Mouse (Mus musculus): ENCODE measurements at regions not wholly inside any gene's neighbourhood (a gene's known extent, or its start where the extent isn't known, plus 50 kb on each side); places are given as distances from the start of the nearest gene placed in this dataset.
A peak's percentile ranks its signal among the peaks of the same experiment; 100 is the strongest.
"Not testable (repeated sequence)": the region's sequence is repeated elsewhere in the genome, so short reads cannot be mapped to it uniquely, and the experiment has no call there.

- WGBS, result 86% methylated on average over 7 of the region's 7 CpGs
- ATAC-seq; H3K4me1 ChIP-seq (replicated peaks); H3K9me3 ChIP-seq; H3K27ac ChIP-seq; H3K9ac ChIP-seq; H3K27me3 ChIP-seq (replicated peaks); H3K4me2 ChIP-seq (replicated peaks); H3K36me3 ChIP-seq; H3K4me3 ChIP-seq (replicated peaks): not testable (repeated sequence)
Measured at GRCm38 (mm10) chr10:103507051-103507450, 139.5 kb downstream of the Slc6a15 start.

- no peak for ATAC-seq
- Histone ChIP-seq H3K4me1 (replicated peaks) (no peaks in the 10 kb centered on the region), H3K36me3 (no peaks in the 10 kb centered on the region), H3K9ac (no peak overlapping the region), H3K4me3 (replicated peaks) (no peak overlapping the region), H3K4me2 (replicated peaks) (no peak overlapping the region), H3K27me3 (replicated peaks) (no peaks in the 10 kb centered on the region), H3K9me3 (no peaks in the 10 kb centered on the region), H3K27ac (no peak overlapping the region)
- 84% methylated on average over 2 of the region's 2 CpGs for WGBS
Measured at GRCm38 (mm10) chr10:103544502-103544901, 176.9 kb downstream of the Slc6a15 start.

GRCm38 (mm10) chr10:103549510-103549909 is 181.9 kb downstream of the Slc6a15 start:
- 76% methylated on average over 2 of the region's 2 CpGs for WGBS
- no peak overlapping the region for H3K4me2 ChIP-seq (replicated peaks)
- no peak overlapping the region for H3K9ac ChIP-seq
- ATAC-seq, result no peak
- no peak overlapping the region for H3K4me3 ChIP-seq (replicated peaks)
- H3K36me3 ChIP-seq, result no peaks in the 10 kb centered on the region
- no peaks in the 10 kb centered on the region for H3K9me3 ChIP-seq
- H3K4me1 ChIP-seq (replicated peaks), result no peaks in the 10 kb centered on the region
- H3K27me3 ChIP-seq (replicated peaks), result no peaks in the 10 kb centered on the region
- H3K27ac ChIP-seq, result no peak overlapping the region

- no peaks in the 10 kb centered on the region for H3K9me3 ChIP-seq
- H3K27ac ChIP-seq, result no peak overlapping the region
- H3K4me2 ChIP-seq (replicated peaks), result no peak overlapping the region
- H3K27me3 ChIP-seq (replicated peaks), result no peaks in the 10 kb centered on the region
- ATAC-seq, result no peak
- H3K4me3 ChIP-seq (replicated peaks), result no peak overlapping the region
- no peaks in the 10 kb centered on the region for H3K36me3 ChIP-seq
- 62% methylated on average over 3 of the region's 3 CpGs for WGBS
- no peaks in the 10 kb centered on the region for H3K4me1 ChIP-seq (replicated peaks)
- no peak overlapping the region for H3K9ac ChIP-seq
Measured at GRCm38 (mm10) chr10:103585097-103585496, 217.5 kb downstream of the Slc6a15 start.

GRCm38 (mm10) chr10:103585504-103585903 is 217.9 kb downstream of the Slc6a15 start:
- Histone ChIP-seq H3K36me3 (no peaks in the 10 kb centered on the region), H3K27ac (no peak overlapping the region), H3K4me2 (replicated peaks) (no peak overlapping the region), H3K9ac (no peak overlapping the region), H3K4me1 (replicated peaks) (no peaks in the 10 kb centered on the region), H3K4me3 (replicated peaks) (no peak overlapping the region), H3K9me3 (no peaks in the 10 kb centered on the region), H3K27me3 (replicated peaks) (no peaks in the 10 kb centered on the region)
- ATAC-seq, result no peak
- WGBS, result 89% methylated on average over 2 of the region's 2 CpGs

GRCm38 (mm10) chr10:103591985-103592384 is 224.4 kb downstream of the Slc6a15 start:
- WGBS, result 91% methylated on average over 2 of the region's 2 CpGs
- Histone ChIP-seq H3K9ac (no peak overlapping the region), H3K4me2 (replicated peaks) (no peak overlapping the region), H3K27me3 (replicated peaks) (no peaks in the 10 kb centered on the region), H3K36me3 (no peaks in the 10 kb centered on the region), H3K4me1 (replicated peaks) (no peaks in the 10 kb centered on the region), H3K4me3 (replicated peaks) (no peak overlapping the region), H3K9me3 (no peaks in the 10 kb centered on the region), H3K27ac (no peak overlapping the region)
- no peak for ATAC-seq

GRCm38 (mm10) chr10:103641162-103641561 is 273.6 kb downstream of the Slc6a15 start:
- Histone ChIP-seq H3K27ac (no peak overlapping the region), H3K9me3 (no peaks in the 10 kb centered on the region), H3K36me3 (no peaks in the 10 kb centered on the region), H3K4me1 (replicated peaks) (no peaks in the 10 kb centered on the region), H3K27me3 (replicated peaks) (no peaks in the 10 kb centered on the region), H3K4me3 (replicated peaks) (no peak overlapping the region), H3K9ac (no peak overlapping the region), H3K4me2 (replicated peaks) (no peak overlapping the region)
- 49% methylated on average over 2 of the region's 2 CpGs for WGBS
- ATAC-seq, result peak; percentile 78

GRCm38 (mm10) chr10:103649848-103650247 is 282.3 kb downstream of the Slc6a15 start:
- no peak for ATAC-seq
- H3K36me3 ChIP-seq, result no peaks in the 10 kb centered on the region
- no peaks in the 10 kb centered on the region for H3K27me3 ChIP-seq (replicated peaks)
- H3K9ac ChIP-seq, result no peak overlapping the region
- no peak overlapping the region for H3K4me3 ChIP-seq (replicated peaks)
- H3K27ac ChIP-seq, result no peak overlapping the region
- no peak overlapping the region for H3K4me2 ChIP-seq (replicated peaks)
- WGBS, result 77% methylated on average over 3 of the region's 3 CpGs
- no peaks in the 10 kb centered on the region for H3K9me3 ChIP-seq
- no peaks in the 10 kb centered on the region for H3K4me1 ChIP-seq (replicated peaks)

GRCm38 (mm10) chr10:103673081-103673480 is 305.5 kb downstream of the Slc6a15 start:
- no peaks in the 10 kb centered on the region for H3K27me3 ChIP-seq (replicated peaks)
- H3K4me1 ChIP-seq (replicated peaks), result no peaks in the 10 kb centered on the region
- no peak overlapping the region for H3K27ac ChIP-seq
- ATAC-seq, result no peak
- no peak overlapping the region for H3K4me3 ChIP-seq (replicated peaks)
- H3K36me3 ChIP-seq, result no peaks in the 10 kb centered on the region
- WGBS, result 79% methylated on average over 3 of the region's 3 CpGs
- H3K9me3 ChIP-seq, result no peaks in the 10 kb centered on the region
- no peak overlapping the region for H3K4me2 ChIP-seq (replicated peaks)
- no peak overlapping the region for H3K9ac ChIP-seq

- Histone ChIP-seq H3K4me2 (replicated peaks) (no peak overlapping the region), H3K4me1 (replicated peaks) (no peaks in the 10 kb centered on the region), H3K9me3 (no peaks in the 10 kb centered on the region), H3K36me3 (no peaks in the 10 kb centered on the region), H3K4me3 (replicated peaks) (no peak overlapping the region), H3K27ac (no peak overlapping the region), H3K27me3 (replicated peaks) (no peaks in the 10 kb centered on the region), H3K9ac (no peak overlapping the region)
- no peak for ATAC-seq
- WGBS, result 80% methylated on average over 3 of the region's 3 CpGs
Measured at GRCm38 (mm10) chr10:103673765-103674164, 306.2 kb downstream of the Slc6a15 start.

GRCm38 (mm10) chr10:103692682-103693081 is 325.1 kb downstream of the Slc6a15 start:
- ATAC-seq, result no peak
- Histone ChIP-seq H3K27me3 (replicated peaks) (no peaks in the 10 kb centered on the region), H3K36me3 (no peaks in the 10 kb centered on the region), H3K4me2 (replicated peaks) (no peak overlapping the region), H3K9me3 (no peaks in the 10 kb centered on the region), H3K9ac (no peak overlapping the region), H3K27ac (no peak overlapping the region), H3K4me1 (replicated peaks) (no peaks in the 10 kb centered on the region), H3K4me3 (replicated peaks) (no peak overlapping the region)
- 40% methylated on average over 2 of the region's 2 CpGs for WGBS

- Histone ChIP-seq H3K36me3 (no peaks in the 10 kb centered on the region), H3K9ac (no peak overlapping the region), H3K4me3 (replicated peaks) (no peak overlapping the region), H3K4me2 (replicated peaks) (no peak overlapping the region), H3K27ac (no peak overlapping the region), H3K27me3 (replicated peaks) (no peaks in the 10 kb centered on the region), H3K4me1 (replicated peaks) (no peaks in the 10 kb centered on the region), H3K9me3 (no peaks in the 10 kb centered on the region)
- no peak for ATAC-seq
- 67% methylated on average over 3 of the region's 3 CpGs for WGBS
Measured at GRCm38 (mm10) chr10:103715080-103715725, 347.6 kb downstream of the Slc6a15 start.

- Histone ChIP-seq H3K4me1 (replicated peaks) (no peaks in the 10 kb centered on the region), H3K27ac (no peak overlapping the region), H3K9ac (no peak overlapping the region), H3K9me3 (no peaks in the 10 kb centered on the region), H3K4me2 (replicated peaks) (no peak overlapping the region), H3K36me3 (no peaks in the 10 kb centered on the region), H3K4me3 (replicated peaks) (no peak overlapping the region), H3K27me3 (replicated peaks) (no peaks in the 10 kb centered on the region)
- 57% methylated on average over 8 of the region's 8 CpGs for WGBS
- no peak for ATAC-seq
Measured at GRCm38 (mm10) chr10:103718998-103719662, 351.5 kb downstream of the Slc6a15 start.
